Mouse (Mus musculus) intestine, postnatal 0 days (tissue): Measurements from ENCODE around the gene Robo1. TPM values are rescaled to one million over a fixed set of nuclear protein-coding genes. Genes with fewer than 3 reads are reported as not detected.

Experiments
- ATAC-seq: fragments of 200-750 bp; cut with Nextera tagmentation; 2 replicates; pipeline ENCODE4 v1.8.0; 2017; ENCODE audit warnings: mild to moderate bottlenecking, moderate TSS enrichment, moderate library complexity
- H3K27ac ChIP-seq: fragments of 300-500 bp; sonication (generic); 2 replicates; pipeline ENCODE4 v1.5.1; 2014; ENCODE audit warnings: mild to moderate bottlenecking, low read depth, low read length, moderate library complexity
- H3K27me3 ChIP-seq: fragments of 300-500 bp; sonication (generic); replicated peaks from 2 replicates; pipeline ENCODE4 v1.6.1; 2014; ENCODE audit warnings: low read length, mixed read lengths; ENCODE audit not compliant: control insufficient read depth, insufficient read depth
- H3K36me3 ChIP-seq: fragments of 300-500 bp; sonication (generic); 2 replicates; pipeline ENCODE4 v1.6.1; 2014; ENCODE audit warnings: mild to moderate bottlenecking, moderate library complexity; ENCODE audit not compliant: control insufficient read depth, insufficient read depth
- H3K4me1 ChIP-seq: fragments of 300-500 bp; sonication (generic); replicated peaks from 2 replicates; pipeline ENCODE4 v1.6.1; 2014; ENCODE audit warnings: antibody characterized with exemption, low read length, mixed read lengths; ENCODE audit not compliant: control insufficient read depth, insufficient read depth
- H3K4me2 ChIP-seq: fragments of 300-500 bp; sonication (generic); replicated peaks from 2 replicates; pipeline ENCODE4 v1.6.1; 2014; ENCODE audit warnings: low read depth, mild to moderate bottlenecking, moderate library complexity
- H3K4me3 ChIP-seq: fragments of 300-500 bp; sonication (generic); 2 replicates; pipeline ENCODE4 v1.5.1; 2014; ENCODE audit warnings: low read depth, low read length
- H3K9ac ChIP-seq: fragments of 300-500 bp; sonication (generic); 2 replicates; pipeline ENCODE4 v1.6.1; 2014; ENCODE audit warnings: mild to moderate bottlenecking, low read depth, low read length
- H3K9me3 ChIP-seq: fragments of 300-500 bp; sonication (generic); 2 replicates; pipeline ENCODE4 v1.6.1; 2016; ENCODE audit warnings: mixed run types; ENCODE audit not compliant: control insufficient read depth
- CTCF ChIP-seq: sonication (generic); IDR thresholded peaks from 2 replicates; pipeline ENCODE4 v1.5.1; 2016; ENCODE audit warnings: low read depth, mild to moderate bottlenecking, control low read depth, antibody characterized with exemption, moderate library complexity
- WGBS: fragments of 180-500 bp; shearing (Covaris S2); extraction: QIAGEN DNeasy Blood & Tissue Kit; methylation state at CpG from one replicate; pipeline ENCODE4 v1.1.7; 2014; 5-methylcytosine and 5-hydroxymethylcytosine counted together
- polyA plus RNA-seq: library from polyadenylated mRNA; unstranded; fragments of >200 nt; fragmentation: Nextera tagmentation; extraction: Ambion mirVana; gene quantifications from 2 replicates; pipeline ENCODE4 v1.2.1, GENCODE M21; 2015

Robo1 gene
- polyA plus RNA-seq, 1 experiment from 2014 or later = 2.7 TPM

GRCm38 (mm10) chr16:72575171-72575570, 267.1 kb downstream of the Robo1 start:
- ATAC-seq = no peak
- no peak overlapping the region for H3K9ac ChIP-seq
- TF ChIP-seq CTCF = no peak
- no peaks in the 10 kb centered on the region for H3K9me3 ChIP-seq
- no peak overlapping the region for H3K4me2 ChIP-seq
- H3K27ac ChIP-seq = no peak overlapping the region
- no peaks in the 10 kb centered on the region for H3K36me3 ChIP-seq
- WGBS = 82% methylated on average over 1 of the region's 1 CpGs
- no peaks in the 10 kb centered on the region for H3K27me3 ChIP-seq
- no peaks in the 10 kb centered on the region for H3K4me1 ChIP-seq
- H3K4me3 ChIP-seq = no peak overlapping the region

GRCm38 (mm10) chr16:72576956-72577355, 268.9 kb downstream of the Robo1 start:
- WGBS = 71% methylated on average over 7 of the region's 7 CpGs
- H3K9ac ChIP-seq = no peak overlapping the region
- ATAC-seq = no peak
- TF ChIP-seq CTCF = no peak
- no peaks in the 10 kb centered on the region for H3K4me1 ChIP-seq
- no peaks in the 10 kb centered on the region for H3K9me3 ChIP-seq
- no peaks in the 10 kb centered on the region for H3K27me3 ChIP-seq
- no peak overlapping the region for H3K4me2 ChIP-seq
- no peak overlapping the region for H3K27ac ChIP-seq
- H3K36me3 ChIP-seq = no peaks in the 10 kb centered on the region
- H3K4me3 ChIP-seq = no peak overlapping the region

GRCm38 (mm10) chr16:72584454-72585159, 276.5 kb downstream of the Robo1 start:
- no peak for TF ChIP-seq CTCF
- no peak overlapping the region for H3K27ac ChIP-seq
- H3K4me1 ChIP-seq = no peaks in the 10 kb centered on the region
- H3K36me3 ChIP-seq = no peaks in the 10 kb centered on the region
- no peak for ATAC-seq
- no peaks in the 10 kb centered on the region for H3K9me3 ChIP-seq
- no peaks in the 10 kb centered on the region for H3K27me3 ChIP-seq
- no peak overlapping the region for H3K4me3 ChIP-seq
- H3K4me2 ChIP-seq = no peak overlapping the region
- H3K9ac ChIP-seq = no peak overlapping the region
- 72% methylated on average over 11 of the region's 11 CpGs for WGBS

GRCm38 (mm10) chr16:72585160-72585813, 277.2 kb downstream of the Robo1 start:
- H3K9ac ChIP-seq = no peak overlapping the region
- H3K9me3 ChIP-seq = no peaks in the 10 kb centered on the region
- WGBS = 81% methylated on average over 3 of the region's 3 CpGs
- H3K27me3 ChIP-seq = no peaks in the 10 kb centered on the region
- H3K4me1 ChIP-seq = no peaks in the 10 kb centered on the region
- no peak overlapping the region for H3K4me2 ChIP-seq
- no peak overlapping the region for H3K4me3 ChIP-seq
- H3K27ac ChIP-seq = no peak overlapping the region
- no peak for TF ChIP-seq CTCF
- ATAC-seq = no peak
- H3K36me3 ChIP-seq = no peaks in the 10 kb centered on the region

- H3K27me3 ChIP-seq = no peaks in the 10 kb centered on the region
- H3K36me3 ChIP-seq = no peaks in the 10 kb centered on the region
- H3K9ac ChIP-seq = no peak overlapping the region
- no peak overlapping the region for H3K4me3 ChIP-seq
- no peak for ATAC-seq
- H3K27ac ChIP-seq = no peak overlapping the region
- TF ChIP-seq CTCF = no peak
- no peaks in the 10 kb centered on the region for H3K9me3 ChIP-seq
- 57% methylated on average over 3 of the region's 3 CpGs for WGBS
- no peaks in the 10 kb centered on the region for H3K4me1 ChIP-seq
- no peak overlapping the region for H3K4me2 ChIP-seq
Measured at GRCm38 (mm10) chr16:72587376-72588072, 279.4 kb downstream of the Robo1 start.

GRCm38 (mm10) chr16:72603487-72604206, 295.5 kb downstream of the Robo1 start:
- no peaks in the 10 kb centered on the region for H3K27me3 ChIP-seq
- no peak overlapping the region for H3K9ac ChIP-seq
- 74% methylated on average over 4 of the region's 4 CpGs for WGBS
- no peak overlapping the region for H3K27ac ChIP-seq
- H3K4me1 ChIP-seq = no peaks in the 10 kb centered on the region
- no peak overlapping the region for H3K4me3 ChIP-seq
- no peak for TF ChIP-seq CTCF
- no peaks in the 10 kb centered on the region for H3K36me3 ChIP-seq
- no peak for ATAC-seq
- H3K4me2 ChIP-seq = no peak overlapping the region
- H3K9me3 ChIP-seq = no peaks in the 10 kb centered on the region
